Mouse (Mus musculus): ENCODE measurements around the gene 2010003K11Rik.
A peak's percentile ranks its signal among the peaks of the same experiment; 100 is the strongest.

Gene 2010003K11Rik

DNA sequence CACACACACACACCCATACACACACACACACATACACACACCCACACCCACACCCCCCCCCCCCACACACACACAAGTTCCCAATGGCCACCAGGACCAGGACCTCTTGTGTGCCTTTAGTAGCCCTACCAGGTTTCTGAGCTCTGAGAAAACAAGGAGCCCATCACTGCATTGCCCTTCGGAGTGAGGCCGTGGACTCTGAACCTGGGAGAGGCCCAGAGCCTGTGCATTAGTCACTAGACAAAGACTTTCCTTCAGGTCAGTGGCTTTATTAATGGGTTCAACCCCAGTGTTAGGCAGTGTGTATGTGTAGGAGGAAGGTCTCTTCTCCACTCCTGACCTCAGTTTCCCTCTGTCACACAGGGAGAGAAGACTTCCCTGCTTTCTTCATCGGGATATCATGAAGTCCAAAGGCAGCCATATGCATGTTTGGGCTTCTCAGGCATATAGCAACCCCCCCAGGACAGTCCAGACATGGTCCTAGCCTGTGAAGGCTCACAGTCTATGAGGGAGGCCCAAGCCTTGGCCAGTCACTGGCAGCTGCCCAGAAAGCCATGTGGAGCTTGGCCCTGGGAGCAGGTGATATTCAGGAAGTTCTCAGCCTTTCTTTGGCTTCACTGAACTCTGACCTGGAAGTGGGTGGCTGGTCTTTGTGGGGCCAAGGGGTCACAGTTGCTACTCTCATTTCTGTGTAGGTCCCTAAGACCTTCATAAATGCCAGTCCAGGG is 1.7 kb downstream of the 2010003K11Rik start:
- DNase-seq = no peak

DNA sequence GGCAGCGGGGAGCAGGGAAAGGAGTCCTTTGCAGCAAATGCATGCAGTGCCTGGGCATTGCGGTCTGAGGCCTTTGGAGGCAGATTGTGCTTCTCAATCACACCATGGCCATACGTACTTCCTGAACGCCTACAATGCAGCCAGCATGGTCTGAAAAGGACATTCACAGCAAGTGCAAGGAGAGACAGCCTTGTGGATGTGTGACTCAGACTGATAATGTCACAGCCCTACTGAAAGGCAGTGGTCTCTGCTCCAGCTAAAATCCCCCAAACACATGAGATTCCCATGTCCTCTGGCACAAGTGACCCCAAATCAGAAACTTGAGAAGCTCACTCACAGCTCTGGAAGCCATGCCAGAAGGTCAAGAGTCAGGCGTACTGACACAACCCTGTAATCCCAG is 2.6 kb downstream of the 2010003K11Rik start:
- no peak for DNase-seq

DNA sequence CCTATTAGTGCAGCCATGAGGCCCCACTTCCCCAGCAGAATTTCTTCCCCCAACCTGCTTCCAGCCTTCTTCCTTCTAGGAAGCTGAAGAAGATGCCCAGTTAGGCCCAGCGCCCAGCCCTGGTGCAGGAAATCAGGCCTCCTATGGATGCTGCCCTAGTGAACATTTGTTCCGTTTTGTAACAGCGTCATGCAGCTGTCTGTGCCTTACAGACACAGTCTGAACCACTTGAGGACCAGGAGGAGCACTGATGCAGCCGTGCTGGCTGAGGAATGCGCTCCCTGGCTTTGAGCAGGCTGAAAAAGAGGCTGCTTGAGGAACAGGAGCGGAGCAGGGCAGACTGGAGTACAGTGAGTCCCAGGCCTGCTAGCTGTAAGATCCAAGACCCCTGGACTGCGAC is 3.7 kb downstream of the 2010003K11Rik start:
- DNase-seq = no peak

DNA sequence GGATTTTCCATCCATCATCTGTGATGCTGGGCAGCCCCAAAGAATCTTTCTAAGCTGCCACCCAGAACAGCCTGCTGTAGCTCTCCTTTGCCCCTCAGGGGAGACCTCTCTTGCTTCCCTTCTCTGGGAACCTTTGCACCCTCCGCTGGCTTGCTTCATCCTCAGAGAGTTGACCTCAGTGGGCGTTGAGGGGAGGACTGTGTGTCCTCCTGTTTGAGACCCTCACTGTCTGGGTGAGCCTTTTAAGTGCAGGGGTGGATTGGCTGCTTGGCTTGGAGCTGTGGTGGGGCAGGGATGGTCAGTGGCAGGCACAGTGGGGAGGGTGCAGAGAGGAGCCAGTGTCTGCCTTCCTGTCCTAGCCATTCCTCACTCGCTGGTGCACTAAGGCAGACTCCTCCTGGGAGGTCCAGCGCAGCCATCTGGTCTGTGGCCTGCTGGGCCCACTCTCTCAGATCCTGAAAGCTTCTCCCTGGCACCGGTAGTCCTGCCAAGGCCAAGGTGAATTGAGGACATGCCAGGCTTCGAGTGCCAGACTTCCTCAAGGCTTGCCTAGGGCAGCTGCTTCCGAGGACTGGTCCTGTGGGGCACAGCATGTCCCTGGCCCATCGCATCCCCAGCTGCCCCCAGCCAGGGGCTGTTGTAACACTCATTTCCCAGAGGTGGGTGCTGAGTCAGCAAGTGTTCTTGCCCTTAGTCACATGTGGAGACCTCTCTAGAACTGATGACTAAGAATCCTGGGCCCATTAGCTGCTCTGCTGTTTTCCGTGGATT is 5.7 kb downstream of the 2010003K11Rik start:
- no peak for DNase-seq

DNA sequence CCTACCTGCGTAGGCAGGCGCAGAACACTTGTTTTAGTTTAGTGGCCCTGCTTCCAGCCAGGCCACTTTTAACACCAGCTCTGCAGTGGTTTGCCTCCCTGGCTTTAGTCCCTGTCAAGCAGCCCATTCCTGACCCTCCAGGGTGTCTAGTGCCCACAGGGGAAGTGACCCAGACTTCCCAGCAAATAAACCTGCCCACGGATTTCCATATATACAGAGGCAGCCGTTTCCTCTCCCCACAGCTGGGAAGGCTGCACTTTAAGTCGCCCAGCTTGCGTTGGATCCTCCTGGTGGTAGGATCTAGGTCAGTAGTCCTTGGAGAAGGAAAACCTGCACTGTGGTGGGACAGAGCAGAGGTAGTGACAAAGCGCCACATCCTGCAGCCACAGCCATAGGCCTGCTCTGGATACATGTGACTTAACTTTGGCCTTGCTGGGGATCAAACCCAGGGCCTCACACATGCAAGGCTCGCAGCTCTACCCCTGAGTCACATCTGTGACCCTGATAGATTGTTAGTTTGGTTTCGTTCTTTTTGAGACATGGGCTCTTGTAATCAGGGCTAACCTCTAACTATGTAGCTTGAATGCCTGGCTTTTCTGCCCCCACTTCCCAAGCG is 7.2 kb downstream of the 2010003K11Rik start:
- DNase-seq = no peak

DNA sequence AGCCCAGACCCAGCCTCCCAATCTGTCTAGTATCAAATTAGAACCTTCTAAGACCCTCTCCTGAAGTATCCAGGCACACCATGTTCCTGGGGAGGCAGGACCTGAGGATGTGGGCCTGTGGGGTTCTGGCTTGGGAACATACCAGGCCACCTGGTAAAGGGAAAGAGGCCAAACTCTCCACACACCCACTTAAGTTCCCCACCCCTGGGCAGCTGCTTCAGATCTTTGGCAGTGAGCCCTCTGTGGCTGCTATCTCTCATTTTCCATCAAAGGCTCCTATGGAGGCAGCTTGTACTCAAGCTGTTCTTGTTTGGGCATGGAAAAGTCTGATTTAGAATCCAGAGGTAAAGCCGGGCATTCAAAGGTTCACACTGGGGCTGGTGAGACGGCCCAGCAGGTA is 10.5 kb downstream of the 2010003K11Rik start:
- DNase-seq = no peak

DNA sequence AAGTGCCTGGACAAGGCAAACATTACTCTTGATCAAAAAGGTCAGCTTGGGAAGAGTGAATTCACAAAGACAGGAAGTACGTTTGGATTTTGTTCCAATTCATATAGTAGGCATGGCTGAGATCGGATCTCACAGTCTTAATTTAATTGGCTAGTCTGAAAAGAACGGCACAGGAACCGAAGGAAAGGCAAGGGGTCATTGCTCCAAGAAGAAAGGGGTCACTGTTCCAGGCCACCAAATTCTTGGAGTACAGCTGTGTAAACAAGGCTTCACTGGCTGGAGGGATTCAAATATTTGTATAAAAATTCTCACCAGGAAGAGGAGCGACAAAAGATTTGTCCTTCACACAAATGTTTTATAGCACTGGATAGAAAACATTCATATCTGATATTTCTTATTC is 13.4 kb downstream of the 2010003K11Rik start:
- no peak for DNase-seq

DNA sequence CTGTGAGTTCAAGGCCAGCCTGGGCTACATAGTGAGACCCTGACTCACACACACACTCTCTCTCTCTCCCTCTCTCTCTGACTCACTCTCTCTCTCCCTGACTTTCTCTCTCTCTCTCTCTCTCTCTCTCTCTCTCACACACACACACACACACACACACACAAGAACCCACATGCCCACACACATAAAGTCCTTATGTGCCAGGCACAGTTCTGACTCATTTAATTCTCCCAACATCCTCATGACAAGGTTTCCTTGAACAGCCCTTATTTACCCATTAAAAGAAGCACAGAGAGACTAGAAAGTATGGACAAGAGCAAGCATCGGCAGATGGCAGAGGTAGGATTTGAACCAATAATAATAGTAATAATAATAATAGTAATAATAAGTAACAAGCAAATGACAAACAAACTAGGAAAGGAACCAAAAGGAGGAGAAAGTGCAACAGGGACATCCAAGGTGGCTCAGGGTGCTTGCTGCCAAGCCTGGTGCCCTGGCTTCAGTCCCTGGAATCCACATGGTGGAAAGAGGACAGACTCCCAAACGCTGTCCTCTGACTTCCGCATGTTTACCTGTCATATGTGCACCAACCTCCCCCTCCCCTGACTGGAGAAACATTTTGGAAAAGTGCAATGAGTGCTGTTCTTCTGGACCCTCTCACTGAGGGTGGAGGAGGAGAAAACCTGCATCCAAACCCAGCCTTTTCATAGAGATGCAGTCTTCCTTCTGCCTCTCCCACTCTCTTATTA is 16.1 kb downstream of the 2010003K11Rik start:
- no peak for DNase-seq

DNA sequence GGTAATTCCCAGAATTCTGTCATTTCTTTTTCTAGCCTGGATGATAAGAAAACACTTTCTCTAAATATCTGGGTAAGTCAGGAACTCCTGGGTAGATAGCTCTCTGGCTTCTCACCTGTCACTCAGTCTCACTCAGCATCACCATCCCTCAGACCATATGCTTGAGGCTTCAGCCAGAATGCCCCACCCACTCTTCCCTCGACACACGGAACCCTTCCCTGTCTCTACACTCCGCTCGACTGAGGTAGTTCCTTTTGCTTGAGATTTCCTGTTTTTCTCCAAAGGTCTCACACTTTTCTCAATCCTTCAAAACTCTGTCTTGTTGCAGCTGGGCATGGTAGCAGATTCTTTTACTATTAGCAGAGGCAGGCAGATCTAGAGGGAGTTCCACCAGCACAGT is 17.1 kb downstream of the 2010003K11Rik start:
- DNase-seq = peak; percentile 81

DNA sequence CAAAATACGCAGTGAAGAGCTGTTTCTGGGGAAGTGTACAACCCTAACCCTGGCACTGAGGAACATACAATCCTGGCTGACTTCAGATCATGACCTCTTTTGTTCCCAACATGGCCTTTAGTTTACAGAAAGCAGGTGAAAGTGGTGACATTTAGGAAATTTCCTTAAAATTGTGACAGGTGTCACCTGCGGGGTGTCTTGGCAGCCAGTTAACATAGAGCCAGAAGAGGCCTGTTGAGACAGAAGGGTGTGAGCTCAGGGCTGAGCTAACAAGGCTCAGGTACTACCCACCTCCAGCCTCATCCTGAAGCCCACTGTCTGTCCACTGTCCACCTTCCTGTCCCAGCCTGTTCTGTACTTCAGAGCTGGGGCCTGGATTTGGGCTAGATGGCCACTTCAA is 18.3 kb downstream of the 2010003K11Rik start:
- DNase-seq = no peak

DNA sequence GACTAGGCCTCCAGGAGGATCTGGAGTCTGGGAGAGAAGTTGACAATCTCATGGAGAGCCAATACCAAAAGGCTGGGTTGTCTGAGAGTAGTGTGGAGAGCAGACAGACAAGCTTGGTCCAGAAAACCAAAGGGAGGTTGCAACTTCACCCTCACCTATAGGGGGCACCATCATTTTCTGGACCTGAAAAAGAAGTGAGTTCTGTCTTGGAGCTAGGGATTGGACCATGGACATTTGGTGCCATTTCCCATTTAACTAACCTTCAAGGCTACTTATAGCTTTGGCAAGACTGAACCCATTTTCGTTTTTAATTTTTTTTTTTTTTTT is 20.2 kb downstream of the 2010003K11Rik start:
- DNase-seq = no peak

DNA sequence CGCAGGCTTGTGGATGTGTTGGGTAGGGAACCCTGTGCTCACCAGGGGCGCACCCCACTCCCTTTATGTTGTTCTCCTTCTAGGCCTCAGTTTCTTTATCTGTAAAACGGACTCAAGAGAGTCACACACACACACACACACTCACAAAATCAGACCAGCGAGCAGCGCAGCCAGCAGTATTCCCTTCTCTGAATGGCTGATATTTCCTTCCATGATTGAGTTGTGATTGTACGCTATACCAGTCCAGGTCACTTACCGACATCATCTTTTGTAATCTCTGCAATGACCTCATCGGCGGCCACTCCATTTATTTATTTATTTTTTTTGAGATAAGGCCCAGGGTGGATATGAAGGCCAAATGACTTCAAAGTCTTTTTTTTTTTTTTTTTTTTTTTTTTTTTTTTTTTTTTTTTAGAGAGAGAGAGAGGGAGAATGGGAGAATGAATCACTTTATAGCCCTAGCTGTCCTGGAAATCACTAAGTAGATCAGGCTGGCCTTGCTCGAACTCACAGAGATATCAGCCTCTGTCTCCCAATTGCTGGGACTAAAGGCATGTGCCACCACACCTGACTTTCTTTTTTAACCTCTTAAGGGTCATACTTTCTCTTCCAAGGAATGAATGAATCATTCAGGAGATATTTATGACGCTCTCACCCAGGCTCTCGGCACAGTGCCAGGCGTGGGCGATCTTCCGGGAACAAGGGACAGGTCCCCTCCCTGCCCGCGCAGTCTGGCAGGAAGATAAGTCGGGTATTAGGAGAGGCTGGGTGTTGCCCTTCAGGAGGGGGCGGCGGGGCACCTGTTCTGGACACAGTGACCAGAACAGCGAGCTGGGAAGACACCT is 20.8 kb downstream of the 2010003K11Rik start, which contains the start of gene Syt12:
Gene Syt12, minus strand, starts transcription at position 103 of the 845 bp plus-strand sequence.
- DNase-seq = peak; percentile 64

DNA sequence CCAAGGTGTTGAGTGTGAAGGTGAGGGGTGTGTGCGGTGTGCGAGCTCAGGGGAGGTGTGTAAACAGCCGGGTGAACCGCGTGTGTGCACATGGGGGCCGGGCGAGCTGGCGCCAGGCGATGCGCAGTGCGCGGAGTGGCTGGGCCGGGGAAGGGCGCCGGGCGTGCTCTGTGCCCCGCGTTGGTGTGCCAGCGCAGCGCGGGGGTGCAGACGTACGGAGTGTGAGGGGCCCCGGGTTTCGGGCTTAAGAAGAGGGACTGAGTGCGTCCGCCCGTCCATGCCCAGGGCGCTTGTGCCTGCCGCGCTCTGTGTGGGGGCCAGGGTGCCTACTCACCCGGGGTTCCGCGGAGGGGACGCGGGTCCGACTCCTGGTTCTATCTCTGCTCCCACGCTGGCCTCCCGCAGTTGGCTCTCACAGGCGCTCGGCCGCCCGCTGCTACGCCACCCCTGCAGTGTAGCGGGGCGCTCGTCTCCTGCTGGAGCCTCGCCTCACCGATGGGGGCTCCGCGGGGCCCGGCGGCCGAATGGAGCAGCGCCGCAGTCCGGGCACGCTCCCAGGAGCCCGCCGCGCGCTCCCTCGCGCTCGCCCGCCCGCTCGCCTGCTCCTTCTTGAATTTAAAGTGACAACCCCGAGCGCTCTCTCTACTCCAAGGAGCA is 21.7 kb downstream of the 2010003K11Rik start:
- peak; percentile 77 for DNase-seq

DNA sequence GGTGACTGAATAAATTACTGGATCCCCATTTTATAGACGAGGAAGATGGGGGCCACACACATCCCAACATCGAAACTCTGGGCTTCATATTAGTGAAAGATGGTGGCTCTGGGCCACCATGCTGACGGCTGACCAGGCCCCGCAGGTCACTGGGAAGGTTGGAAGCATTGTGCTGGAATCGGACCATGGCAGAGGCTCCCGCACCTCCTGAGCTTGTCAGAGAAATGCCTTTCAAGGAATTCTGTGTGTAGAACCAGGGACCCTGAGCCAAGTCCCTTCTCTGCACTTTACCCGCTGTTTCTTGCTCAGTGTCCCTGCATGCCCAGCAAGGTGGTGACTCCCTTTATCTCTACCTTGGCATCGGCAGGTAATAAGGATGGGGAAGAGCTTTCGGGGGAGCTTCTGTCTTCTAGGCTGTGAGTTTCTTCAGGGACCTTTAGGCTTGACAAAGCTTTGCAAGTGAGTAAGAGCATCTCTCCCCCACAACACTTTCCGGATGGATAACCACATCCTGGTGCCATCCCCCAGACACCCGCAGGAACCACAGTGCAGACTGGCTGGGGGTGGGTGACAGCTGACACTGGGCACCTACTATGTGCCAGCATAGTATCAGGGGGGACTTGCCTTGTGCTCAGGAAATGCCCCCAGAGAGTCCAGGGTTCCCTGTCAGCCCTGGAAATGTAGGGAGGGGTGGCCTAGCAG is 23.0 kb downstream of the 2010003K11Rik start:
- DNase-seq = peak; percentile 49

DNA sequence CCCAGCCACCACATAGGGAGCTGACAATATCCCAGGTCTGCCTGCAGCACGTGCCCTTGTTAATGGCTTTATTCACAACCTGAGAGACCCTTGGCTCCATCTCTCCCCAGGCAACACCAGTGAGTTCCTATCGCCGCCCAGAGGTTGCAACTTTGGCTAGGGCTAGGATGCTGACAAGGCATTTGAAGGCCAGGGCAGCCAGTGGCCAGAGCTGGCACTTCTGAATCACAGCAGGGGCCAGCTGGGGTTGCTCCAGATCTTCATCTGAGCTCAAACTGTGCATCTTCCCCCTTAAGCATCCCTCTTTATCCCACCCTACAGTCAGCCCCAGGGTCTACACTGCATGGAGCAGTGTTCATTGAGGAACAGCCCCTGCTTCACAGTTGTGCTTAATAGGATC is 23.6 kb downstream of the 2010003K11Rik start:
- no peak for DNase-seq

DNA sequence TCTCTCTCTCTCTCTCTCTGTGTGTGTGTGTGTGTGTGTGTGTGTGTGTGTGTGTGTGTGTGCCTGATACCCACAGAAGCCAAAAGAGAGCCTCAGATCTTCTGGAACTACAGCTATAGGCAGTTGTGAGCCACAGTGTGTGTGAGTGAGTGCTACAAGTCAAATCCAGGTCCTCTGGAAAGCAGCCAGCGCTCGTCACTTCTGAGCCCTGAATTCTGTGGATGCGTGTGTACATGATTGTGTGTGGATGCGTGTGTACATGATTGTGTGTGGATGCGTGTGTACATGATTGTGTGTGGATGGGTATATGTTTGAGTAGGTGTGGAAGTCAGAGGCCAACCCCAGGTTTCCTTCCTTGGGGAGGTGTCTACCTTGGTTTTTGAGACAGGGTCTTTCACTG is 24.8 kb downstream of the 2010003K11Rik start:
- DNase-seq = no peak

DNA sequence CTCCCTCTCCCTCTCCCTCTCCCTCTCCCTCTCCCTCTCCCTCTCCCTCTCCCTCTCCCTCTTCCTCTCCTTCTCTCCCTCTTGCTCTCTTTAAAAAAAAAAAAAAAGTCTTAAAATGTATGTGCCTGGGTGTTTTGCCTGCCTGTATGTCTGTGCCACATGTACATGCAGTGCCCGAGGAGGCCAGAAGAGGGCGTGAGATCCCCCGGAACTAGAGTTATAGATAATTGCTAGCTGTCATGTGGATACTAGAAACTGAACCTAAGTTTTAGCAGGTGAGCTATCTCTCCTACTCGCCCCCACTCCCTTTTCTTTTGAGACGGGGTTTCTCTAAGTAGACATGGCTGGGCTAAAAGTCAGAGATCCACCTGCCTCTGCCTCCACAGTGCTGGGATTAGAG is 30.0 kb downstream of the 2010003K11Rik start:
- no peak for DNase-seq

DNA sequence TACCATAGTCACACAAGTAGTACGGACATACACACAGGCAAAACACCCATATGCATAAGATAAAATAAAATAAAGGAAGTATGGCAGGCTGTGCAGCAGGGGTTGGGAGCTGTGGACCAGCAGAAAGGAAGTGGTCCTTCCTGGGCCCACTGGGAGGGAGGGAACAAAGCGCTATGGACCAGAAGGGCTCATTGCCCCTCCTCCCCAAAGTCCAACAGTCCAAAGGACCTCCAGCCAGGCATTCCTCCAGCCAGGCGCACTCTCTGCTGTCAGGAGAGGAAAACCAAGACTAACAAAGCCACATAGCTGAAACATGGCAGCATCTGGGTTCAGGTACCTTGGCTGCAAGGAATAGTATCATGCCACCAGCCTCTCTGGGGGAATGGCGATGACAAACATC is 33.7 kb downstream of the 2010003K11Rik start:
- no peak for DNase-seq

DNA sequence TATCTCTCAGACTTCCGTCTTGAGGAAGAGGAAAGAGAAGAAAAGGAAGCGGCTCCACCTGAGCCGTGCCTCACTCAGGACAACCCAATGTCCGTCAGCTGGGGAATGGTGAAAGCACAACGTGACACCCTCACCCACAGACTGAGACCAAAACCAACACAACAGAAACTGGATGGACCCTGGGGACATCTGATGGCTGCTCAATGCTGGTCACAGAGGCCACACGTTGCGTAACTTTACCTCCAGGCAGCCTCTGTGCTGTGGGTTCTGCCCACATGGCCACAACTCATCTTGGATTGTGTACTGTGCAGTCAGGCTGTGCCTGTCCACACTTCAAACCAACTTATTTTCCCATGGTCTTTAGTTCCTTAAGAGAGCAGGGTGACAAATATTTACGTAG is 36.4 kb downstream of the 2010003K11Rik start:
- DNase-seq = no peak

DNA sequence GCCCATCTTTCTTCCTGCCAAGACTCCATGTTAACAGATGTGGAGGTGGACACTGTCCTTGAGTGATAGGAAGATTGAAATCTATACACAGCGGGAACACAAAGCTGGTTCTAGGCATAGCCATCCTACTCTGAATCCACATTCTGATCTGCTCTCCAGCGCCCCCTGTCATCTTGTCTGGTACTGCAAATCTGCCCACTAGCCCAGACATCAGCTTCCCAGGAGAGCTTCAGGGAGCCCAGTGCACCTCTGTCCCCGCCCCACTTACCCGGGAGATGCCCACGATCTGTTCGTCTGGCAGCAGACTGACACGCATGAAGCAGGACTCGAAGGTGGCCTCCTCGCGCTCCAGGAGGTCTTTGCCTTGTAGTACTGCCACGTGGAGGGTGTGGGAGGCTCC is 42.2 kb downstream of the 2010003K11Rik start:
- DNase-seq = no peak

Data from right cerebral cortex, adult 18-20 months (tissue).